In genomic region chr5:76869553-76869952, GRCm38 (mm10) we compare ENCODE assay signal across 10 mouse cellular contexts. TPM values are rescaled to one million over a fixed set of nuclear protein-coding genes. Genes with fewer than 3 reads are reported as not detected.
A peak's percentile ranks its signal among the peaks of the same experiment; 100 is the strongest.
DNase-seq lines count a peak whose midpoint lies in the region; ATAC-seq and TF ChIP-seq lines count a peak whose summit lies in the region.
"Had no signal": no experiment of that assay in that cellular context is flagged by ENCODE, and none has a peak within 500 bp of the region (broad histone marks: within the 10 kb centered on the region; RNA-seq: fewer than 3 reads in every experiment).

No protein-coding gene starts in this region.

- TF ChIP-seq CTCF in midbrain, postnatal 0 days (IDR thresholded peaks at IDR 0.05): no peak

- no peak overlapping the region for H3K27ac ChIP-seq in kidney, embryonic 16.5 days (ENCODE audit: low read length)
- H3K27ac ChIP-seq in embryonic facial prominence, embryonic 11.5 days (replicated peaks; ENCODE audit: low read depth, low read length): no peak overlapping the region
- H3K27ac ChIP-seq in intestine, embryonic 16.5 days (ENCODE audit: low read length): no peak overlapping the region
- no peak overlapping the region for H3K27ac ChIP-seq in midbrain, postnatal 0 days (ENCODE audit: low read depth, low read length)

- no peak for DNase-seq in kidney, adult 18-20 months
- no peak for DNase-seq in embryonic facial prominence, embryonic 11.5 days (ENCODE audit: low spot score)
- DNase-seq in midbrain, postnatal 0 days (ENCODE audit: low spot score): no peak
- no peak for DNase-seq in yolk sac, embryonic 10.5 days (ENCODE audit: low spot score)
- DNase-seq in embryo, embryonic 9.5 days (ENCODE audit: extremely low spot score): no peak
- no peak for DNase-seq in spleen, postnatal 36 days (ENCODE audit: low spot score in 2 of 2)
- DNase-seq: cerebellum, adult 9-10 months had no signal

- no peaks in the 10 kb centered on the region for H3K27me3 ChIP-seq in kidney, embryonic 16.5 days (ENCODE audit: insufficient read depth, low read length)
- no peaks in the 10 kb centered on the region for H3K27me3 ChIP-seq in embryonic facial prominence, embryonic 11.5 days (ENCODE audit: control insufficient read depth, insufficient read depth, low read length)
- no peaks in the 10 kb centered on the region for H3K27me3 ChIP-seq in intestine, embryonic 16.5 days (replicated peaks; ENCODE audit: control insufficient read depth, insufficient read depth, low read length)
- H3K27me3 ChIP-seq in midbrain, postnatal 0 days (ENCODE audit: insufficient read depth, low read length): no peaks in the 10 kb centered on the region
- H3K27me3 ChIP-seq: Patski had no signal

- peak overlapping the region; percentile 62 for H3K4me2 ChIP-seq in kidney, embryonic 16.5 days (replicated peaks; ENCODE audit: low read depth, low read length)
- peak overlapping the region; percentile 34; the same call in 1 of the 2 replicates for H3K4me2 ChIP-seq in embryonic facial prominence, embryonic 11.5 days (ENCODE audit: low read depth, low read length)
- peak overlapping the region; percentile 51 for H3K4me2 ChIP-seq in intestine, embryonic 16.5 days (ENCODE audit: low read depth, low read length)
- peak overlapping the region; percentile 35; the same call in 1 of the 2 replicates for H3K4me2 ChIP-seq in midbrain, postnatal 0 days (ENCODE audit: low read depth, low read length, poor library complexity, severe bottlenecking)

- no peaks in the 10 kb centered on the region for H3K36me3 ChIP-seq in kidney, embryonic 16.5 days (ENCODE audit: insufficient read depth, low read length)
- H3K36me3 ChIP-seq in embryonic facial prominence, embryonic 11.5 days (replicated peaks; ENCODE audit: control insufficient read depth, insufficient read depth, low read depth, low read length): no peaks in the 10 kb centered on the region
- no peaks in the 10 kb centered on the region; the same call in 1 of the 2 replicates for H3K36me3 ChIP-seq in intestine, embryonic 16.5 days (ENCODE audit: control insufficient read depth, insufficient read depth, low read length)
- H3K36me3 ChIP-seq in midbrain, postnatal 0 days (ENCODE audit: insufficient read depth, low read length): peaks cover 33% of the 10 kb centered on the region

- H3K9me3 ChIP-seq in kidney, embryonic 16.5 days (ENCODE audit: low read length): no peaks in the 10 kb centered on the region
- H3K9me3 ChIP-seq in embryonic facial prominence, embryonic 11.5 days (replicated peaks; ENCODE audit: control insufficient read depth, low read length): no peaks in the 10 kb centered on the region
- no peaks in the 10 kb centered on the region for H3K9me3 ChIP-seq in intestine, embryonic 16.5 days (ENCODE audit: control insufficient read depth, low read length)
- no peaks in the 10 kb centered on the region for H3K9me3 ChIP-seq in midbrain, postnatal 0 days (ENCODE audit: low read length)

- peak overlapping the region; percentile 46 for H3K4me3 ChIP-seq in kidney, embryonic 16.5 days (ENCODE audit: low read length)
- peak overlapping the region; percentile 25; the same call in 1 of the 2 replicates for H3K4me3 ChIP-seq in embryonic facial prominence, embryonic 11.5 days (ENCODE audit: low read depth, low read length)
- peak overlapping the region; percentile 38 for H3K4me3 ChIP-seq in intestine, embryonic 16.5 days (ENCODE audit: low read length)
- no peak overlapping the region for H3K4me3 ChIP-seq in midbrain, postnatal 0 days (ENCODE audit: low read depth, low read length)

- peak overlapping the region; percentile 48 for H3K9ac ChIP-seq in kidney, embryonic 16.5 days (replicated peaks; ENCODE audit: low read length)
- H3K9ac ChIP-seq in embryonic facial prominence, embryonic 11.5 days (replicated peaks; ENCODE audit: low read length): no peak overlapping the region
- H3K9ac ChIP-seq in intestine, embryonic 16.5 days (ENCODE audit: low read depth, low read length): no peak overlapping the region
- no peak overlapping the region for H3K9ac ChIP-seq in midbrain, postnatal 0 days (replicated peaks; ENCODE audit: low read length, poor library complexity, severe bottlenecking)

- 61% methylated on average over 6 of the region's 6 CpGs for WGBS in kidney, embryonic 16.5 days
- WGBS in embryonic facial prominence, embryonic 11.5 days: 50% methylated on average over 6 of the region's 6 CpGs
- 59% methylated on average over 6 of the region's 6 CpGs for WGBS in intestine, embryonic 16.5 days
- 51% methylated on average over 6 of the region's 6 CpGs for WGBS in midbrain, postnatal 0 days

- H3K4me1 ChIP-seq in kidney, embryonic 16.5 days (ENCODE audit: insufficient read depth, low read length): no peaks in the 10 kb centered on the region
- no peaks in the 10 kb centered on the region for H3K4me1 ChIP-seq in embryonic facial prominence, embryonic 11.5 days (ENCODE audit: control insufficient read depth, insufficient read depth, low read length)
- H3K4me1 ChIP-seq in intestine, embryonic 16.5 days (ENCODE audit: control insufficient read depth, insufficient read depth, low read length): no peaks in the 10 kb centered on the region
- no peaks in the 10 kb centered on the region for H3K4me1 ChIP-seq in midbrain, postnatal 0 days (ENCODE audit: insufficient read depth, low read length)

- no peak for ATAC-seq in kidney, embryonic 16.5 days (ENCODE audit: low FRiP score, low TSS enrichment)
- no peak for ATAC-seq in embryonic facial prominence, embryonic 11.5 days (replicated peaks; ENCODE audit: insufficient number of reproducible peaks, low FRiP score, low TSS enrichment, low read depth)
- ATAC-seq in intestine, embryonic 16.5 days: no peak
- ATAC-seq in midbrain, postnatal 0 days (ENCODE audit: low FRiP score): no peak
- ATAC-seq: Patski had no signal

RNA-seq across cellular contexts. Expression of gene Aasdh, which starts 35.8 kb away (rescaled TPM):
- 18.2 and 22.4 TPM in 2 replicates for polyA plus RNA-seq in kidney, embryonic 16.5 days (2015; fragmentation: Nextera tagmentation; extraction: Ambion mirVana)
- 17.5 and 18.5 TPM in 2 replicates for polyA plus RNA-seq in embryonic facial prominence, embryonic 11.5 days (2014; fragmentation: Nextera tagmentation; extraction: Ambion mirVana)
- polyA plus RNA-seq in intestine, embryonic 16.5 days (2015; fragmentation: Nextera tagmentation; extraction: Ambion mirVana): 13.6 and 15.0 TPM in 2 replicates
- total RNA-seq in midbrain, postnatal 0 days (2014; rRNA removed): 11.0 and 16.3 TPM in 2 replicates
- polyA plus RNA-seq in midbrain, postnatal 0 days (2015; fragmentation: Nextera tagmentation; extraction: Ambion mirVana): 10.1 and 11.5 TPM in 2 replicates
